Mouse (Mus musculus): ENCODE results near the gene Bcat2. TPM values are rescaled to one million over a fixed set of nuclear protein-coding genes. Genes with fewer than 3 reads are reported as not detected.
"Not testable (repeated sequence)": the region's sequence is repeated elsewhere in the genome, so short reads cannot be mapped to it uniquely, and the experiment has no call there.

The Bcat2 gene
- total and polyA plus RNA-seq, 2 experiments: 14.7 to 54.5 TPM

- no peaks in the 10 kb centered on the region for H3K27me3 ChIP-seq (ENCODE audit: control insufficient read depth, insufficient read depth, low read length)
- WGBS: 71% methylated on average over 13 of the region's 13 CpGs
- peak overlapping the region; percentile 51 for H3K27ac ChIP-seq (replicated peaks; ENCODE audit: insufficient read depth, low read depth, low read length)
- H3K9ac ChIP-seq (ENCODE audit: low read depth, low read length): peak overlapping the region; percentile 16
- TF ChIP-seq CTCF (IDR thresholded peaks at IDR 0.05; ENCODE audit: low read depth, low read length): no peak
- no peak for TF ChIP-seq POLR2A (IDR thresholded peaks at IDR 0.05; ENCODE audit: extremely low read depth, insufficient read depth, low read length)
- H3K79me2 ChIP-seq (ENCODE audit: control insufficient read depth, insufficient read depth, low read length): peaks cover 8% of the 10 kb centered on the region
- peaks cover 11% of the 10 kb centered on the region for H3K4me1 ChIP-seq (ENCODE audit: control insufficient read depth, insufficient read depth, low read length)
- no peak for DNase-seq (ENCODE audit: extremely low read depth, low read depth, low spot score)
- peaks cover 3% of the 10 kb centered on the region; the same call in 1 of the 2 replicates for H3K36me3 ChIP-seq (ENCODE audit: control insufficient read depth, insufficient read depth, low read length)
- no peak overlapping the region; the same call in 1 of the 2 replicates for H3K4me3 ChIP-seq (ENCODE audit: insufficient read depth, low read depth, low read length)
These were observed 46.2 kb upstream of the Bcat2 start for GRCm38 (mm10) chr7:45523678-45524170.

- peak; percentile 46 for DNase-seq (ENCODE audit: extremely low read depth, low read depth, low spot score)
- TF ChIP-seq POLR2A (IDR thresholded peaks at IDR 0.05; ENCODE audit: extremely low read depth, insufficient read depth, low read length) (no peak), CTCF (IDR thresholded peaks at IDR 0.05; ENCODE audit: low read depth, low read length) (no peak)
These were observed 44.9 kb upstream of the Bcat2 start for GRCm38 (mm10) chr7:45524841-45525621.

GRCm38 (mm10) chr7:45525809-45526473 is 44.0 kb upstream of the Bcat2 start, which contains the start of the genes Ppp1r15a and Plekha4:
Gene Ppp1r15a (minus strand): TSS chr7:45526268.
Gene Plekha4 (plus strand): TSS chr7:45526330.
- Histone ChIP-seq H3K27me3 (ENCODE audit: control insufficient read depth, insufficient read depth, low read length) (no peaks in the 10 kb centered on the region), H3K4me1 (ENCODE audit: control insufficient read depth, insufficient read depth, low read length) (peaks cover 11% of the 10 kb centered on the region), H3K79me2 (ENCODE audit: control insufficient read depth, insufficient read depth, low read length) (peaks cover 8% of the 10 kb centered on the region), H3K4me3 (ENCODE audit: insufficient read depth, low read depth, low read length) (peak within 1 kb of the TSS; percentile 86), H3K9ac (ENCODE audit: low read depth, low read length) (peak within 1 kb of the TSS; percentile 92), H3K36me3 (ENCODE audit: control insufficient read depth, insufficient read depth, low read length) (peaks cover 3% of the 10 kb centered on the region; the same call in 1 of the 2 replicates), H3K27ac (replicated peaks; ENCODE audit: insufficient read depth, low read depth, low read length) (peak within 1 kb of the TSS; percentile 90)
- WGBS: under 1% methylated on average over 54 of the region's 54 CpGs
- TF ChIP-seq POLR2A (IDR thresholded peaks at IDR 0.05; ENCODE audit: extremely low read depth, insufficient read depth, low read length) (peak; percentile 95), CTCF (IDR thresholded peaks at IDR 0.05; ENCODE audit: low read depth, low read length) (no peak)
- DNase-seq (ENCODE audit: extremely low read depth, low read depth, low spot score): peak; percentile 90

More at GRCm38 (mm10) chr7:45524841-45525621, 44.9 kb upstream of the Bcat2 start:
- Histone ChIP-seq H3K36me3 (ENCODE audit: control insufficient read depth, insufficient read depth, low read length) (peaks cover 3% of the 10 kb centered on the region; the same call in 1 of the 2 replicates), H3K79me2 (ENCODE audit: control insufficient read depth, insufficient read depth, low read length) (peaks cover 8% of the 10 kb centered on the region), H3K27me3 (ENCODE audit: control insufficient read depth, insufficient read depth, low read length) (no peaks in the 10 kb centered on the region), H3K9ac (ENCODE audit: low read depth, low read length) (peak overlapping the region; percentile 92), H3K4me3 (ENCODE audit: insufficient read depth, low read depth, low read length) (peak overlapping the region; percentile 86), H3K4me1 (ENCODE audit: control insufficient read depth, insufficient read depth, low read length) (peaks cover 11% of the 10 kb centered on the region), H3K27ac (replicated peaks; ENCODE audit: insufficient read depth, low read depth, low read length) (peak overlapping the region; percentile 90)
- 12% methylated on average over 12 of the region's 12 CpGs for WGBS

- Histone ChIP-seq H3K4me3 (ENCODE audit: insufficient read depth, low read depth, low read length) (peak overlapping the region; percentile 86), H3K27me3 (ENCODE audit: control insufficient read depth, insufficient read depth, low read length) (no peaks in the 10 kb centered on the region), H3K9ac (ENCODE audit: low read depth, low read length) (peak overlapping the region; percentile 57), H3K27ac (replicated peaks; ENCODE audit: insufficient read depth, low read depth, low read length) (peak overlapping the region; percentile 73), H3K79me2 (ENCODE audit: control insufficient read depth, insufficient read depth, low read length) (peaks cover 8% of the 10 kb centered on the region), H3K36me3 (ENCODE audit: control insufficient read depth, insufficient read depth, low read length) (peaks cover 3% of the 10 kb centered on the region; the same call in 1 of the 2 replicates), H3K4me1 (ENCODE audit: control insufficient read depth, insufficient read depth, low read length) (peaks cover 11% of the 10 kb centered on the region)
- peak; percentile 72 for DNase-seq (ENCODE audit: extremely low read depth, low read depth, low spot score)
- 12% methylated on average over 7 of the region's 7 CpGs for WGBS
- TF ChIP-seq CTCF (IDR thresholded peaks at IDR 0.05; ENCODE audit: low read depth, low read length): 0 out of 2 replicates have a peak, but pooled peaks have one; percentile 7
- TF ChIP-seq POLR2A (IDR thresholded peaks at IDR 0.05; ENCODE audit: extremely low read depth, insufficient read depth, low read length): no peak
These were observed 43.4 kb upstream of the Bcat2 start for GRCm38 (mm10) chr7:45526474-45527120.

- not testable (repeated sequence) for H3K4me1 ChIP-seq (ENCODE audit: control insufficient read depth, insufficient read depth, low read length); DNase-seq (ENCODE audit: extremely low read depth, low read depth, low spot score); H3K9ac ChIP-seq (ENCODE audit: low read depth, low read length); H3K79me2 ChIP-seq (ENCODE audit: control insufficient read depth, insufficient read depth, low read length); H3K27ac ChIP-seq (replicated peaks; ENCODE audit: insufficient read depth, low read depth, low read length); H3K27me3 ChIP-seq (ENCODE audit: control insufficient read depth, insufficient read depth, low read length); H3K36me3 ChIP-seq (ENCODE audit: control insufficient read depth, insufficient read depth, low read length); H3K4me3 ChIP-seq (ENCODE audit: insufficient read depth, low read depth, low read length)
- WGBS: 91% methylated on average over 6 of the region's 6 CpGs
These were observed 42.8 kb upstream of the Bcat2 start for GRCm38 (mm10) chr7:45527169-45527568.

Measured in liver, adult 2 months (tissue).